Mouse (Mus musculus) liver, postnatal 0 days (tissue): ENCODE measurements around the gene Adam30. TPM values are rescaled to one million over a fixed set of nuclear protein-coding genes. Genes with fewer than 3 reads are reported as not detected.

Experiments used
- ATAC-seq: fragments of 200-750 bp; cut with Nextera tagmentation; 2 replicates; pipeline ENCODE4 v1.8.0; 2017; ENCODE audit warnings: mild to moderate bottlenecking, moderate library complexity
- DNase-seq: peaks from one replicate; pipeline ENCODE4 v3.0.0-alpha.2; 2016
- H3K27ac ChIP-seq: fragments of 300-500 bp; sonication (generic); 2 replicates; pipeline ENCODE4 v1.5.1; 2014; ENCODE audit warnings: antibody characterized with exemption, moderate library complexity, mild to moderate bottlenecking, low read depth
- H3K27me3 ChIP-seq: fragments of 300-500 bp; sonication (generic); 2 replicates; pipeline ENCODE4 v1.6.1; 2014; ENCODE audit warnings: low read length, control low read depth, mixed read lengths; ENCODE audit not compliant: insufficient read depth
- H3K36me3 ChIP-seq: fragments of 300-500 bp; sonication (generic); replicated peaks from 2 replicates; pipeline ENCODE4 v1.6.1; 2014; ENCODE audit warnings: mild to moderate bottlenecking, control low read depth, low read length, moderate library complexity, mixed read lengths; ENCODE audit not compliant: insufficient read depth
- H3K4me1 ChIP-seq: fragments of 300-500 bp; sonication (generic); 2 replicates; pipeline ENCODE4 v1.6.1; 2014; ENCODE audit warnings: antibody characterized with exemption, mild to moderate bottlenecking, control low read depth; ENCODE audit not compliant: insufficient read depth
- H3K4me2 ChIP-seq: fragments of 300-500 bp; sonication (generic); 2 replicates; pipeline ENCODE4 v1.6.1; 2014; ENCODE audit warnings: low read depth, mild to moderate bottlenecking, low read length, moderate library complexity, mixed read lengths
- H3K4me3 ChIP-seq: fragments of 300-500 bp; sonication (generic); 2 replicates; pipeline ENCODE4 v1.5.1; 2014; ENCODE audit warnings: low read depth, low read length
- H3K9ac ChIP-seq: fragments of 300-500 bp; sonication (generic); replicated peaks from 2 replicates; pipeline ENCODE4 v1.6.1; 2014; ENCODE audit warnings: mild to moderate bottlenecking, moderate library complexity
- H3K9me3 ChIP-seq: fragments of 300-500 bp; sonication (generic); 2 replicates; pipeline ENCODE4 v1.6.1; 2016; ENCODE audit warnings: mild to moderate bottlenecking, control low read depth, low read length, mixed read lengths
- CTCF ChIP-seq: sonication (generic); IDR thresholded peaks from 2 replicates; pipeline ENCODE4 v1.5.1; 2016; ENCODE audit warnings: antibody characterized with exemption, low read depth
- EP300 ChIP-seq: IDR thresholded peaks from 2 replicates; pipeline ENCODE4 v1.6.1; 2016; ENCODE audit warnings: antibody characterized with exemption, low read depth, mild to moderate bottlenecking
- WGBS: fragments of 180-500 bp; shearing (Covaris S2); extraction: QIAGEN DNeasy Blood & Tissue Kit; methylation state at CpG from one replicate; pipeline ENCODE4 v1.1.7; 2014; ENCODE audit not compliant: insufficient replicate concordance; 5-methylcytosine and 5-hydroxymethylcytosine counted together
- polyA plus RNA-seq: library from polyadenylated mRNA; unstranded; fragments of >200 nt; fragmentation: Nextera tagmentation; extraction: Ambion mirVana; gene quantifications from 2 replicates; pipeline ENCODE4 v1.2.1, GENCODE M21; 2015

Adam30 gene
- polyA plus RNA-seq, 1 experiment from 2014 or later, result not detected

DNA sequence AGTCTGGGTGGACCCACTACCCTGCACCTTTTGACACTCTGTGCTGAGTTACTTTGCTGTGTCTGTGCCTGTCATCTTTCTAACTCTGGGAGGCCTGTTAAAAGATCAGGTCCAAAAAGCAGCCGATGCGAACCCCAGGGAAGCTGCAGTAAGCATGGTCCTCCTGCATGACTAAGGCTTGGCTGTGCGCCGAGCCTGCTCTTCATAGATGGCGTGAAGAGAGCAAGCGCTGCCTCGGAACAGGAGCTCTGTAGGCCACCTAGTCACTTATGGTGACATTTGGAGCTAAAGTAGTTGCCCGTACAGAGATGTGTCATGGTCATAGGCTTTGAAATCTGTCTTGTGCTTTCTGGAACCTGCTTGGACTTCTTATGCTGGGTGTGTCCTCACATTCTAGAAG, 27.8 kb upstream of the Adam30 start:
- ATAC-seq (no peak), DNase-seq (no peak)
- Histone ChIP-seq H3K4me2 (no peak overlapping the region), H3K36me3 (peaks cover 67% of the 10 kb centered on the region), H3K9ac (no peak overlapping the region), H3K27ac (no peak overlapping the region), H3K4me1 (no peaks in the 10 kb centered on the region), H3K9me3 (no peaks in the 10 kb centered on the region), H3K27me3 (no peaks in the 10 kb centered on the region), H3K4me3 (no peak overlapping the region)
- no peak for TF ChIP-seq CTCF
- TF ChIP-seq EP300, result no peak
- WGBS, result 89% methylated on average over 8 of the region's 8 CpGs

DNA sequence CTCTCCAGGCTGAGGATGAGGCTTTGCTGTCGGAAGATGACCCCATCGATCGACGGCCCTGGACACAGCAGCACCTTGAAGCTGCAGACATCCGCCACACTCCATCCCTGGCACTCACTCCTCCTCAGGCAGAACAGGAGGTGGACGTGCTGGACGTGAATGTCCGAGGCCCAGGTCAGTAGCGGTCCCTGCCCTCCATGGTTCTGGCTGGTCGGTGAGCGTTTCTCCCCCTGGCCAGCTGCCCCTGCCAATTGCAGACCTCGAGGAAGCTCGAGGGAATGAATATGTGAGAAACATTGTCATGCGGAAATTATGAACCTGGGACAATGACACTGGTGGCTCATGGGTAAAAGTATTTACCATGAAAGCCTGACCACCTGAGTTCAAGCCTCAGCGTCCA, 19.0 kb upstream of the Adam30 start:
- TF ChIP-seq EP300 (no peak), CTCF (no peak)
- DNase-seq (no peak), ATAC-seq (no peak)
- H3K27ac ChIP-seq, result no peak overlapping the region
- no peaks in the 10 kb centered on the region for H3K27me3 ChIP-seq
- H3K4me3 ChIP-seq, result no peak overlapping the region
- no peaks in the 10 kb centered on the region for H3K4me1 ChIP-seq
- H3K4me2 ChIP-seq, result no peak overlapping the region
- H3K36me3 ChIP-seq, result peaks cover 88% of the 10 kb centered on the region
- H3K9me3 ChIP-seq, result no peaks in the 10 kb centered on the region
- H3K9ac ChIP-seq, result no peak overlapping the region
- 92% methylated on average over 15 of the region's 15 CpGs for WGBS

DNA sequence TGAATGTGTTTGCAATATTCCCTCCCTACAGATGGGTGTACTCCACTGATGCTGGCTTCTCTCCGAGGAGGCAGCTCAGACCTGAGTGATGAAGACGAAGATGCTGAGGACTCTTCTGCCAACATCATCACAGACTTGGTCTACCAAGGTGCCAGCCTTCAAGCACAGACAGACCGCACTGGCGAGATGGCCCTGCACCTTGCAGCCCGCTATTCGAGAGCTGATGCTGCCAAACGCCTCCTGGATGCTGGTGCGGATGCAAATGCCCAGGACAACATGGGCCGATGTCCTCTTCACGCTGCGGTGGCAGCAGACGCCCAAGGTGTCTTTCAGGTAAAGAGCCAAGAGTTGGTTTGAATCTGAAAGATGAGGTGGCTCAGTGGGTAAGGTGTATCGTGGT, 17.6 kb upstream of the Adam30 start:
- no peaks in the 10 kb centered on the region for H3K4me1 ChIP-seq
- TF ChIP-seq EP300 (no peak), CTCF (no peak)
- WGBS, result 92% methylated on average over 13 of the region's 13 CpGs

DNA sequence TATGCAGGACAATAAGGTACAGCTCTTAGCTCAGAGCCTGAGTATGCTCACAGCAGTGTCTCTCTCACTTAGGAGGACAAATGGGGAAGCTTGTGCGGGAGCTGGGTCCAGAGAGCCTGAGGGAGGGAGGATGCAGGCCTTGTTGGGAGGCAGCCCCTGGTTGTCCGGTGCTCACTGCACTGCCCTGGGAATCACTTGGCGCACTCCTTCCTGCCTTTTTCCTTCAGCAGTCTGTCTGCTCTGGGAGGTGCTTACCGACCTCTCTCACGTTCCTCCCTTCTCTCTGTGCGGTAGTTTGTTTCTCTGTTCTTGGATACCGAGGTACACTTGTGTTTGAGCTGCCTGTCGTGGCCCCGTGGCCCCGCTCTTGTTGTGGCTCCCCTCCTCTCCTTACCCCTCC, 15.2 kb upstream of the Adam30 start:
- H3K27me3 ChIP-seq, result no peaks in the 10 kb centered on the region
- ATAC-seq (no peak), DNase-seq (no peak)
- H3K27ac ChIP-seq, result no peak overlapping the region
- no peak overlapping the region for H3K4me3 ChIP-seq
- no peak overlapping the region for H3K4me2 ChIP-seq
- peaks cover 77% of the 10 kb centered on the region for H3K36me3 ChIP-seq
- TF ChIP-seq CTCF (no peak), EP300 (no peak)
- WGBS, result 82% methylated on average over 10 of the region's 10 CpGs
- no peak overlapping the region for H3K9ac ChIP-seq
- no peaks in the 10 kb centered on the region for H3K4me1 ChIP-seq
- no peaks in the 10 kb centered on the region for H3K9me3 ChIP-seq

More for the DNA sequence above, 17.6 kb upstream of the Adam30 start:
- Histone ChIP-seq H3K4me2 (no peak overlapping the region), H3K27ac (no peak overlapping the region), H3K9me3 (no peaks in the 10 kb centered on the region), H3K36me3 (peaks cover 93% of the 10 kb centered on the region), H3K9ac (no peak overlapping the region), H3K27me3 (no peaks in the 10 kb centered on the region), H3K4me3 (no peak overlapping the region)
- no peak for DNase-seq
- ATAC-seq, result no peak

DNA sequence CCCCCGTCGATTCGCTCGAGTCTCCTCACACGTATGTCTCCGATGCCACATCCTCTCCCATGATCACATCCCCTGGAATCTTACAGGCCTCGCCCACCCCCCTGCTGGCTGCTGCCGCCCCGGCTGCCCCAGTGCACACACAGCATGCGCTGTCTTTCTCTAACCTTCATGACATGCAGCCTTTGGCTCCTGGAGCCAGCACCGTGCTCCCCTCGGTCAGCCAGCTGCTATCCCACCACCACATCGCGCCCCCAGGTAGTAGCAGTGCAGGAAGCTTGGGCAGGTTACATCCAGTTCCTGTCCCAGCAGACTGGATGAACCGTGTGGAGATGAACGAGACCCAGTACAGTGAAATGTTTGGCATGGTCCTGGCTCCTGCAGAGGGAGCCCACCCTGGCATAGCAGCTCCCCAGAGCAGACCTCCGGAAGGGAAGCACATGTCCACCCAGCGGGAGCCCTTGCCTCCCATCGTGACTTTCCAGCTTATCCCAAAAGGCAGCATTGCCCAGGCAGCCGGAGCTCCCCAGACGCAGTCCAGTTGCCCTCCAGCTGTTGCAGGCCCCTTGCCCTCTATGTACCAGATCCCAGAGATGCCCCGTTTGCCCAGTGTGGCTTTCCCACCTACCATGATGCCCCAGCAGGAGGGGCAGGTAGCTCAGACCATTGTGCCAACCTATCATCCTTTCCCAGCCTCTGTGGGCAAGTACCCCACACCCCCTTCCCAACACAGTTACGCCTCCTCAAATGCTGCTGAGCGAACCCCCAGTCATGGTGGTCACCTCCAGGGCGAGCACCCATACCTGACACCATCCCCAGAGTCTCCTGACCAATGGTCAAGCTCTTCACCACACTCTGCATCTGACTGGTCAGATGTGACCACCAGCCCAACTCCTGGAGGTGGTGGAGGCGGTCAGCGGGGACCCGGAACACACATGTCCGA, 13.7 kb upstream of the Adam30 start:
- Histone ChIP-seq H3K4me2 (no peak overlapping the region), H3K9ac (no peak overlapping the region), H3K4me3 (no peak overlapping the region), H3K4me1 (no peaks in the 10 kb centered on the region), H3K27ac (no peak overlapping the region), H3K9me3 (no peaks in the 10 kb centered on the region), H3K36me3 (peaks cover 65% of the 10 kb centered on the region), H3K27me3 (no peaks in the 10 kb centered on the region)
- no peak for ATAC-seq
- 89% methylated on average over 29 of the region's 29 CpGs for WGBS
- peak; percentile 10 for DNase-seq
- TF ChIP-seq EP300, result no peak
- TF ChIP-seq CTCF, result no peak

DNA sequence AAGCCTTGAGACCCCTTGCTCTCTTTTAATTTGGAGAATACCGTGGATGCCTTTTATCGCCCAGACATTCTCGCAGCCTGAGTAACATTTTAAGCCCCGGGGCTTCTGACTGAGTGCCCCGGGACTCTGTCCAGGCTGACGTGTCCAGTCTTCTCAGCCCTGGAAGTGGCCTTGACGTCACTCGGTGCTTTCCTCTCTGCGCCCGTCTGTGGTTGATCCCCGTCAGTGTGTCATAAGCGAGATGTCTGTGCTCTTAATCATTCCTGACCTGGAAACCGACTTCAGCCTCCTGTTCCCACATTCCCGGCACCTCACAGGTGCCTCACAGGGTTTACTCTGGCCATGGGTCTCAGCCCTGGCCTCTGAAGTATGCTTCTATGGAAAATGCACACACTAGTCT, 12.7 kb upstream of the Adam30 start:
- Histone ChIP-seq H3K27ac (no peak overlapping the region), H3K4me2 (no peak overlapping the region), H3K36me3 (peaks cover 55% of the 10 kb centered on the region), H3K9ac (no peak overlapping the region), H3K9me3 (no peaks in the 10 kb centered on the region), H3K27me3 (no peaks in the 10 kb centered on the region), H3K4me1 (no peaks in the 10 kb centered on the region), H3K4me3 (no peak overlapping the region)
- DNase-seq, result peak; percentile 10
- TF ChIP-seq CTCF, result no peak
- no peak for TF ChIP-seq EP300
- 87% methylated on average over 14 of the region's 14 CpGs for WGBS
- ATAC-seq, result no peak
